Mouse (Mus musculus): ENCODE results near the gene Ltn1. TPM values are rescaled to one million over a fixed set of nuclear protein-coding genes. Genes with fewer than 3 reads are reported as not detected.

Ltn1 gene
- total RNA-seq, 1 experiment: 21.8 TPM

- Histone ChIP-seq H3K36me3 (ENCODE audit: control insufficient read depth, insufficient read depth, low read length, poor library complexity, severe bottlenecking) (no peaks in the 10 kb centered on the region), H3K4me1 (ENCODE audit: control insufficient read depth in 2 of 2, insufficient read depth in 2 of 2, low read length in 2 of 2, poor library complexity in 1 of 2) (no peaks in the 10 kb centered on the region), H3K27ac (ENCODE audit: insufficient read depth, low read depth, low read length, poor library complexity, severe bottlenecking) (no peak overlapping the region), H3K9ac (ENCODE audit: insufficient read depth, low read depth, low read length, poor library complexity, severe bottlenecking) (no peak overlapping the region), H3K9me3 (ENCODE audit: control insufficient read depth, insufficient read depth, low read depth, low read length) (no peaks in the 10 kb centered on the region), H3K4me3 (ENCODE audit: insufficient read depth in 1 of 2, low read depth in 1 of 2, low read length in 2 of 2, poor library complexity in 1 of 2, severe bottlenecking in 1 of 2) (no peak overlapping the region)
- TF ChIP-seq ZC3H11A (IDR thresholded peaks at IDR 0.05; ENCODE audit: borderline replicate concordance, low read depth, low read length): no peak
- no peak for TF ChIP-seq CHD2 (IDR thresholded peaks at IDR 0.05; ENCODE audit: low read depth, low read length)
- in situ Hi-C loops (cut with MboI; ENCODE audit: low sequenced_read_pairs in 2 of 2, unreplicated experiment in 2 of 2): no loop called here
- no peak for DNase-seq (ENCODE audit: low read depth, low spot score)
Measured at GRCm38 (mm10) chr16:87341043-87341572, 91.3 kb downstream of the Ltn1 start.

DNA sequence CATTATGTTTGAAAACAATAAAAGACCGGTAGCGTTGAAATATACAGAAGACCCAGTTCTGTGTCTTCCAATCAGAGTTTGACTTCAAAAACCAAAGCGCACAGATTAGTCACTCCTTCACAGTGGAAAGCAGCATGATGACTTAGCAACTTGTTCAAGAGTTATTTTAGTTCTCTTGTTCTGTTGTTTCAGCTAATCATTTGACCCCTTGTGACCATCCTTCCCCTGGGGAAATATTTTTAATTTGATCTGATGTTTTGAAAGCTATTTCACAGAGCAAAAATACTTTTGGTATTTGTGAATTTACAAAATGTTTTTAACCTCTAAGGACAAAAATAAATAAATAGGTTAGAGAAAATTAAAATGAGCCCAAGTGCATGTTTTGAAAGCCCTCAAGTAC is 97.7 kb downstream of the Ltn1 start:
- Histone ChIP-seq H3K4me1 (ENCODE audit: control insufficient read depth in 2 of 2, insufficient read depth in 2 of 2, low read length in 2 of 2, poor library complexity in 1 of 2) (no peaks in the 10 kb centered on the region), H3K27ac (ENCODE audit: insufficient read depth, low read depth, low read length, poor library complexity, severe bottlenecking) (no peak overlapping the region), H3K4me3 (ENCODE audit: insufficient read depth in 1 of 2, low read depth in 1 of 2, low read length in 2 of 2, poor library complexity in 1 of 2, severe bottlenecking in 1 of 2) (no peak overlapping the region), H3K36me3 (ENCODE audit: control insufficient read depth, insufficient read depth, low read length, poor library complexity, severe bottlenecking) (no peaks in the 10 kb centered on the region), H3K9ac (ENCODE audit: insufficient read depth, low read depth, low read length, poor library complexity, severe bottlenecking) (no peak overlapping the region), H3K9me3 (ENCODE audit: control insufficient read depth, insufficient read depth, low read depth, low read length) (no peaks in the 10 kb centered on the region)
- in situ Hi-C loops (cut with MboI; ENCODE audit: low sequenced_read_pairs in 2 of 2, unreplicated experiment in 2 of 2): no loop called here
- TF ChIP-seq CHD2 (IDR thresholded peaks at IDR 0.05; ENCODE audit: low read depth, low read length) (no peak), MAFK (IDR thresholded peaks at IDR 0.05; ENCODE audit: insufficient read depth, low read depth, low read length) (no peak), ZNF384 (IDR thresholded peaks at IDR 0.05; ENCODE audit: low read depth, low read length) (no peak), HCFC1 (IDR thresholded peaks at IDR 0.05; ENCODE audit: borderline replicate concordance, insufficient read depth, low read length) (no peak), ZC3H11A (IDR thresholded peaks at IDR 0.05; ENCODE audit: borderline replicate concordance, low read depth, low read length) (no peak)
- no peak for DNase-seq (ENCODE audit: low read depth, low spot score)

GRCm38 (mm10) chr16:87329986-87330385 is 102.4 kb downstream of the Ltn1 start:
- H3K4me3 ChIP-seq (ENCODE audit: insufficient read depth in 1 of 2, low read depth in 1 of 2, low read length in 2 of 2, poor library complexity in 1 of 2, severe bottlenecking in 1 of 2): no peak overlapping the region
- H3K27ac ChIP-seq (ENCODE audit: insufficient read depth, low read depth, low read length, poor library complexity, severe bottlenecking): no peak overlapping the region
- H3K4me1 ChIP-seq (ENCODE audit: control insufficient read depth in 2 of 2, insufficient read depth in 2 of 2, low read length in 2 of 2, poor library complexity in 1 of 2): no peaks in the 10 kb centered on the region
- H3K36me3 ChIP-seq (ENCODE audit: control insufficient read depth, insufficient read depth, low read length, poor library complexity, severe bottlenecking): no peaks in the 10 kb centered on the region
- in situ Hi-C loops (cut with MboI; ENCODE audit: low sequenced_read_pairs in 2 of 2, unreplicated experiment in 2 of 2): no loop called here
- no peak for DNase-seq (ENCODE audit: low read depth, low spot score)
- H3K9ac ChIP-seq (ENCODE audit: insufficient read depth, low read depth, low read length, poor library complexity, severe bottlenecking): no peak overlapping the region
- TF ChIP-seq ZC3H11A (IDR thresholded peaks at IDR 0.05; ENCODE audit: borderline replicate concordance, low read depth, low read length) (no peak), HCFC1 (IDR thresholded peaks at IDR 0.05; ENCODE audit: borderline replicate concordance, insufficient read depth, low read length) (no peak), CHD2 (IDR thresholded peaks at IDR 0.05; ENCODE audit: low read depth, low read length) (no peak), MAFK (IDR thresholded peaks at IDR 0.05; ENCODE audit: insufficient read depth, low read depth, low read length) (no peak), ZNF384 (IDR thresholded peaks at IDR 0.05; ENCODE audit: low read depth, low read length) (no peak)
- H3K9me3 ChIP-seq (ENCODE audit: control insufficient read depth, insufficient read depth, low read depth, low read length): no peaks in the 10 kb centered on the region

Other genes starting within 250 kb of the Ltn1 start
- 7.5 and 9.3 TPM in 2 replicates for gene N6amt1, start 78.4 kb downstream of the Ltn1 start, total RNA-seq (2012; rRNA removed)
- 3.2 and 4.6 TPM in 2 replicates for gene Rwdd2b, start 8.0 kb upstream of the Ltn1 start, total RNA-seq (2012; rRNA removed)
- gene Usp16, start 22.1 kb upstream of the Ltn1 start, total RNA-seq (2012; rRNA removed): 47.1 and 51.0 TPM in 2 replicates
- gene Cct8, start 63.3 kb upstream of the Ltn1 start, total RNA-seq (2012; rRNA removed): 271 and 355 TPM in 2 replicates
- gene Map3k7cl, start 120.7 kb upstream of the Ltn1 start, total RNA-seq (2012; rRNA removed): not detected in 2 replicates